8 mouse cellular contexts compared by ENCODE assay signal in genomic region chr4:86695081-86695480, GRCm38 (mm10). TPM values are rescaled to one million over a fixed set of nuclear protein-coding genes. Genes with fewer than 3 reads are reported as not detected.
DNase-seq lines count a peak whose midpoint lies in the region; ATAC-seq lines count a peak whose summit lies in the region.

No protein-coding gene starts in this region.

- H3K9me3 ChIP-seq in hindbrain, embryonic 10.5 days, result no peaks in the 10 kb centered on the region
- H3K9me3 ChIP-seq in hindbrain, embryonic 12.5 days (replicated peaks), result no peaks in the 10 kb centered on the region
- H3K9me3 ChIP-seq in embryonic facial prominence, embryonic 10.5 days, result no peaks in the 10 kb centered on the region
- no peaks in the 10 kb centered on the region for H3K9me3 ChIP-seq in limb, embryonic 10.5 days (replicated peaks)

- no peaks in the 10 kb centered on the region for H3K36me3 ChIP-seq in hindbrain, embryonic 10.5 days
- no peaks in the 10 kb centered on the region for H3K36me3 ChIP-seq in hindbrain, embryonic 12.5 days
- H3K36me3 ChIP-seq in embryonic facial prominence, embryonic 10.5 days (replicated peaks), result no peaks in the 10 kb centered on the region
- no peaks in the 10 kb centered on the region for H3K36me3 ChIP-seq in limb, embryonic 10.5 days
- no peaks in the 10 kb centered on the region for H3K36me3 ChIP-seq in splenic B cell, adult 2 months (ENCODE audit: control insufficient read depth, insufficient read depth, low read length, poor library complexity, severe bottlenecking)

- WGBS in hindbrain, embryonic 10.5 days, result 51% methylated on average over 6 of the region's 6 CpGs
- 56% methylated on average over 6 of the region's 6 CpGs for WGBS in hindbrain, embryonic 12.5 days
- WGBS in embryonic facial prominence, embryonic 10.5 days, result 56% methylated on average over 6 of the region's 6 CpGs
- 41% methylated on average over 6 of the region's 6 CpGs for WGBS in limb, embryonic 10.5 days

- no peaks in the 10 kb centered on the region for H3K27me3 ChIP-seq in hindbrain, embryonic 10.5 days (ENCODE audit: insufficient read depth, poor library complexity, severe bottlenecking)
- H3K27me3 ChIP-seq in hindbrain, embryonic 12.5 days, result no peaks in the 10 kb centered on the region; the same call in 1 of the 2 replicates
- no peaks in the 10 kb centered on the region for H3K27me3 ChIP-seq in embryonic facial prominence, embryonic 10.5 days (replicated peaks; ENCODE audit: low read depth, poor library complexity, severe bottlenecking)
- no peaks in the 10 kb centered on the region for H3K27me3 ChIP-seq in limb, embryonic 10.5 days (ENCODE audit: low read depth, poor library complexity, severe bottlenecking)
- no peaks in the 10 kb centered on the region for H3K27me3 ChIP-seq in splenic B cell, adult 2 months (ENCODE audit: control insufficient read depth, insufficient read depth, low read length, poor library complexity, severe bottlenecking)

- no peak for ATAC-seq in hindbrain, embryonic 12.5 days (ENCODE audit: low FRiP score)
- no peak for ATAC-seq in inflammation-experienced regulatory T-cells, adult 6 months

- no peak overlapping the region for H3K4me2 ChIP-seq in hindbrain, embryonic 12.5 days (replicated peaks)

- H3K4me1 ChIP-seq in hindbrain, embryonic 10.5 days (replicated peaks), result no peaks in the 10 kb centered on the region
- H3K4me1 ChIP-seq in hindbrain, embryonic 12.5 days, result no peaks in the 10 kb centered on the region
- peaks cover 3% of the 10 kb centered on the region; the same call in 1 of the 2 replicates for H3K4me1 ChIP-seq in embryonic facial prominence, embryonic 10.5 days
- H3K4me1 ChIP-seq in limb, embryonic 10.5 days, result peaks cover 11% of the 10 kb centered on the region

- H3K4me3 ChIP-seq in hindbrain, embryonic 10.5 days, result no peak overlapping the region
- no peak overlapping the region for H3K4me3 ChIP-seq in hindbrain, embryonic 12.5 days
- no peak overlapping the region for H3K4me3 ChIP-seq in embryonic facial prominence, embryonic 10.5 days
- no peak overlapping the region for H3K4me3 ChIP-seq in limb, embryonic 10.5 days

- no peak overlapping the region for H3K9ac ChIP-seq in hindbrain, embryonic 12.5 days

- DNase-seq in hindbrain, embryonic 10.5 days (ENCODE audit: low spot score), result peak; percentile 19
- peak; percentile 9 to 11 for DNase-seq in B cell, adult 2 months
- DNase-seq in adrenal gland, postnatal 10 days, result peak; percentile 85
- peak; percentile 23 for DNase-seq in embryonic facial prominence, embryonic 10.5 days (ENCODE audit: low spot score)
- DNase-seq in limb, embryonic 10.5 days (ENCODE audit: low spot score), result peak; percentile 43
- peak; percentile 36 for DNase-seq in splenic B cell, adult 2 months (ENCODE audit: low read depth, low spot score)

- no peak overlapping the region for H3K27ac ChIP-seq in hindbrain, embryonic 10.5 days
- H3K27ac ChIP-seq in hindbrain, embryonic 12.5 days, result no peak overlapping the region
- no peak overlapping the region for H3K27ac ChIP-seq in embryonic facial prominence, embryonic 10.5 days (replicated peaks)
- no peak overlapping the region for H3K27ac ChIP-seq in limb, embryonic 10.5 days

RNA-seq across cellular contexts. Expression of gene Plin2, which starts 25.2 kb away (rescaled TPM):
- polyA plus RNA-seq in hindbrain, embryonic 10.5 days (2016; fragmentation: Nextera tagmentation; extraction: Ambion mirVana), result 84.7 and 88.9 TPM in 2 replicates
- 62.3 and 62.4 TPM in 2 replicates for polyA plus RNA-seq in hindbrain, embryonic 12.5 days (2016; fragmentation: Nextera tagmentation; extraction: Ambion mirVana)
- total RNA-seq in adrenal gland, postnatal 10 days (2021), result 100 to 1,000 TPM; 298 to 336 TPM
- 70.4 and 75.4 TPM in 2 replicates for polyA plus RNA-seq in embryonic facial prominence, embryonic 10.5 days (2016; fragmentation: Nextera tagmentation; extraction: Ambion mirVana)
- 74.6 and 75.8 TPM in 2 replicates for polyA plus RNA-seq in limb, embryonic 10.5 days (2016; fragmentation: Nextera tagmentation; extraction: Ambion mirVana)
- 10 to 100 TPM; 21.1 to 33.4 (median 21.3) TPM for polyA plus RNA-seq in inflammation-experienced regulatory T-cells, adult 6 months (2017; shearing (Covaris generic))

RNA-seq across cellular contexts. Expression of gene Dennd4c, which starts 53.3 kb away (rescaled TPM):
- 5.4 and 5.5 TPM in 2 replicates for polyA plus RNA-seq in hindbrain, embryonic 10.5 days (2016; fragmentation: Nextera tagmentation; extraction: Ambion mirVana)
- polyA plus RNA-seq in hindbrain, embryonic 12.5 days (2016; fragmentation: Nextera tagmentation; extraction: Ambion mirVana), result 6.0 and 6.7 TPM in 2 replicates
- total RNA-seq in adrenal gland, postnatal 10 days (2021), result 10 to 100 TPM; 32.7 to 39.9 TPM
- 6.1 and 6.2 TPM in 2 replicates for polyA plus RNA-seq in embryonic facial prominence, embryonic 10.5 days (2016; fragmentation: Nextera tagmentation; extraction: Ambion mirVana)
- 6.2 and 7.1 TPM in 2 replicates for polyA plus RNA-seq in limb, embryonic 10.5 days (2016; fragmentation: Nextera tagmentation; extraction: Ambion mirVana)
- polyA plus RNA-seq in inflammation-experienced regulatory T-cells, adult 6 months (2017; shearing (Covaris generic)), result 1 to 10 TPM; 6.6 to 9.9 (median 8.8) TPM

Comparison
In these comparisons a context has a peak if more than half of its experiments do, and no peak if none do; other contexts are left out.
1. DNase-seq: peak in every context shown above with its lines; median percentile 85 in adrenal gland, postnatal 10 days; 43 in limb, embryonic 10.5 days; 36 in splenic B cell, adult 2 months; 23 in embryonic facial prominence, embryonic 10.5 days; 19 in hindbrain, embryonic 10.5 days; 10 in B cell, adult 2 months.